Mouse (Mus musculus) left cerebral cortex, adult 6 months (tissue): ENCODE data around the gene Dtnbp1. TPM values are rescaled to one million over a fixed set of nuclear protein-coding genes. Genes with fewer than 3 reads are reported as not detected.

Experiments used
- long read RNA-seq, 2 experiments: library from polyadenylated mRNA; unstranded; transcript quantifications; one replicate each; pipeline ENCODE4 v2.0.0; 2019 to 2020
- polyA plus RNA-seq: library from polyadenylated mRNA; unstranded; fragments of <200 nt; fragmentation: Nextera tagmentation; gene quantifications from 2 replicates; pipeline ENCODE4 v1.2.3, GENCODE M21; 2021

Dtnbp1 gene
- 116 and 134 TPM in 2 replicates for polyA plus RNA-seq
- long read RNA-seq, experiment 1, transcript Dtnbp1-206 (4 exons, 797 nt), result minor isoform, 20 of 78 reads
- long read RNA-seq, experiment 1, transcript Dtnbp1-201 (10 exons, 1,362 nt), result major isoform, 27 of 78 reads
- long read RNA-seq, experiment 1, partial matches to known transcripts, result 4 of 78 reads
- long read RNA-seq, experiment 1, other reads (novel, unspliced or antisense), result 23 of 78 reads
- long read RNA-seq, experiment 2, transcript Dtnbp1-206 (4 exons, 797 nt), result major isoform, 47 of 106 reads
- long read RNA-seq, experiment 2, transcript Dtnbp1-201 (10 exons, 1,362 nt), result minor isoform, 13 of 106 reads
- long read RNA-seq, experiment 2, partial matches to known transcripts, result 13 of 106 reads
- long read RNA-seq, experiment 2, other reads (novel, unspliced or antisense), result 31 of 106 reads

GRCm38 (mm10) chr13:45001911-45002615 is at the start of gene Dtnbp1:
Dtnbp1 (minus strand) TSS chr13:45002147.

Other genes starting within 250 kb of the Dtnbp1 start
- gene Gm9817, start 76.5 kb upstream of the Dtnbp1 start, polyA plus RNA-seq, result 0.05 TPM in 1 of 2 replicates, not detected in the other